Mouse (Mus musculus): Measurements from ENCODE around the gene Amd1.

- TF ChIP-seq CTCF (IDR thresholded peaks at IDR 0.05; ENCODE audit: control insufficient read depth, insufficient read depth, insufficient replicate concordance, low read depth, low read length): no peak
- no peak for TF ChIP-seq POLR2A (IDR thresholded peaks at IDR 0.05; ENCODE audit: control insufficient read depth, low read depth, low read length)
These were observed 16.4 kb downstream of the Amd1 start for GRCm38 (mm10) chr10:40285571-40285970.
